Mouse (Mus musculus): ENCODE measurements at regions not wholly inside any gene's neighbourhood (a gene's known extent, or its start where the extent isn't known, plus 50 kb on each side); places are given as distances from the start of the nearest gene placed in this dataset.

DNA sequence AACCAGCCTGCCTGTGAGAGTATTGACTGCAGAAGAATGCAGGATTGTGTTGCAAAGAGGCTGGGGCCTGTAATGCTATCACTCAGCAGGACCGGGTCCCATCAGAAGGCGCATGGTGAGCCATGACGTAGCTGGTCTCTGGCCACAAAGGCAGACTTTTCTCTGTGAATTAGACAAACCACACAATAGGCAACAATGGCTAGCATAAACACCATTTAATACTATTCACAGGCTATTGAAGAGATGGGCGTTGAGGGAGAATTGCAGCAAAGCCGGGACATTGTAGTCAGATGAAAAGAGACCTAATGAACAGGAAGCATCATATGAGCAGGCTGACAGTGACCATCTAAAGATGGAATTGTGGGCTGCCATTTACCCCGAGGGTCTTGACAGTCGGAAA is 149.4 kb downstream of the Gm9376 start:
- TF ChIP-seq POLR2A (IDR thresholded peaks at IDR 0.05; ENCODE audit: insufficient read depth, low read depth, low read length): no peak
- TF ChIP-seq CTCF (IDR thresholded peaks at IDR 0.05; ENCODE audit: insufficient read depth, low read depth, low read length): no peak

All from olfactory bulb, adult 2 months (tissue).